Mouse (Mus musculus) common myeloid progenitor, adult 5-6 weeks (primary cell): ENCODE data around the gene Wipi2. TPM values are rescaled to one million over a fixed set of nuclear protein-coding genes. Genes with fewer than 3 reads are reported as not detected.

ENCODE experiments used
- ATAC-seq: replicated peaks from 2 replicates; pipeline ENCODE4 v1.8.0; 2016; ENCODE audit warnings: low read depth, mild to moderate bottlenecking, moderate TSS enrichment, inconsistent platforms; ENCODE audit not compliant: poor library complexity, severe bottlenecking
- total RNA-seq: library from RNA; stranded (forward); fragments of 200-1000, 187-1606 nt; gene quantifications from 2 replicates; pipeline ENCODE4 v1.2.3, GENCODE M21; 2017

The Wipi2 gene
- 31.8 and 35.4 TPM in 2 replicates for total RNA-seq

- ATAC-seq, result no peak
Measured at GRCm38 (mm10) chr5:142627398-142627797, at the start of gene Wipi2. Gene Wipi2, plus strand, starts transcription at chr5:142627698.

GRCm38 (mm10) chr5:142578192-142578591 is 49.3 kb upstream of the Wipi2 start:
- ATAC-seq, result no peak

- peak; percentile 78; the same call in 1 of the 2 replicates for ATAC-seq
Measured at GRCm38 (mm10) chr5:142581517-142581916, 46.0 kb upstream of the Wipi2 start.

GRCm38 (mm10) chr5:142583616-142584126 is 43.8 kb upstream of the Wipi2 start:
- no peak for ATAC-seq

GRCm38 (mm10) chr5:142590953-142591616 is 36.4 kb upstream of the Wipi2 start:
- ATAC-seq, result no peak

- ATAC-seq, result no peak
Measured at GRCm38 (mm10) chr5:142595698-142596097, 31.8 kb upstream of the Wipi2 start.

GRCm38 (mm10) chr5:142596723-142597122 is 30.8 kb upstream of the Wipi2 start:
- no peak for ATAC-seq

- ATAC-seq, result no peak
Measured at GRCm38 (mm10) chr5:142597648-142598390, 29.7 kb upstream of the Wipi2 start.

- ATAC-seq, result no peak
Measured at GRCm38 (mm10) chr5:142604379-142604778, 23.1 kb upstream of the Wipi2 start.

- ATAC-seq, result no peak
Measured at GRCm38 (mm10) chr5:142605288-142605687, 22.2 kb upstream of the Wipi2 start.

- no peak for ATAC-seq
Measured at GRCm38 (mm10) chr5:142608259-142608988, 19.1 kb upstream of the Wipi2 start, which contains the start of gene Mmd2. Gene Mmd2, minus strand, starts transcription at chr5:142608800.

- ATAC-seq, result no peak
Measured at GRCm38 (mm10) chr5:142608989-142609325, 18.5 kb upstream of the Wipi2 start.

GRCm38 (mm10) chr5:142610362-142610761 is 17.1 kb upstream of the Wipi2 start:
- no peak for ATAC-seq

GRCm38 (mm10) chr5:142614513-142614912 is 13.0 kb upstream of the Wipi2 start:
- ATAC-seq, result no peak

- ATAC-seq, result no peak
Measured at GRCm38 (mm10) chr5:142615638-142616037, 11.9 kb upstream of the Wipi2 start.

- no peak for ATAC-seq
Measured at GRCm38 (mm10) chr5:142616326-142616725, 11.2 kb upstream of the Wipi2 start.

- ATAC-seq, result peak; percentile 76
Measured at GRCm38 (mm10) chr5:142619866-142620265, 7.6 kb upstream of the Wipi2 start.

- ATAC-seq, result no peak
Measured at GRCm38 (mm10) chr5:142621421-142621820, 6.1 kb upstream of the Wipi2 start.

- no peak for ATAC-seq
Measured at GRCm38 (mm10) chr5:142622134-142622533, 5.4 kb upstream of the Wipi2 start.

- no peak for ATAC-seq
Measured at GRCm38 (mm10) chr5:142623080-142623479, 4.4 kb upstream of the Wipi2 start.
